Mouse (Mus musculus): Measurements from ENCODE around the gene Tmem139. TPM values are rescaled to one million over a fixed set of nuclear protein-coding genes. Genes with fewer than 3 reads are reported as not detected.
A peak's percentile ranks its signal among the peaks of the same experiment; 100 is the strongest.

The Tmem139 gene
- not detected for total RNA-seq (2021)
- long read RNA-seq, experiment 1 = 0 reads
- long read RNA-seq, experiment 2 = 0 reads

DNA sequence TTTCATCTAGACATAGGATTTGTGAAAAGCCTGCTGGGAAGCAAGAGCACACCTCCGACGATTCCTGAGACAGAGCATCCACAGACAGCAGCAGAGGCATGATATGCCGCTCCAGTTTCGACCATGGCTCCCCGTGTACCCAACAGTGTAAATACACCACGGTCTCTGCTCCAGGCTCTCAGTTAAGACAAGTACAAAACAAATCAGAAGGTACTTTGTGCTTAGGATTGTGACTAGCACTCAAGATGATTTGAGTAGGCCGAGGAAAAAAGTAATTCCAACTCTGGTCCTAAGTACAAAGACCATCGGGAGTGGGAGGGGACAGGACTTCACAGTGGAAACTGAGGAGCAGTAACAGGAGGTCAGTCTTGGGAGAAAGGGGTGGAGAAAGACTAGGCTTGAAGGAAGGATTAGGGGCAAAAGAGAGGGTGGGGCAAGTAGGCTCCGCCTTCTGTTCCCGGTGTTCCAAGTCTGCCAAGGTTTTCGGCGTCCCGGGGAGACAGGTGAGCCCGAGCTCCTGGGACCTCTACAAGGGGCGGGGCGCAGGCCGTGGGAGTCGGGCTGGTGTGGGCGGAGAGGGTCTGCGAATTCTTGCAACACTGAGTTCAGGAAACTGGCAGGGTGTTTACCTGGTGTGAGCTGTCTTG, at the start of gene Tmem139:
TSS of gene Tmem139 (plus strand) at position 447 of the 647 bp plus-strand sequence.
- DNase-seq = no peak
- intact Hi-C loops (cut with DNase I; ENCODE audit: low total_unique reads) = loop anchor here (5.0 kb wide), 1 partner anchor 34 kb away; no protein-coding TSS in a partner anchor

GRCm38 (mm10) chr6:42215028-42215427, 46.7 kb upstream of the Tmem139 start, which contains the start of gene Tas2r144:
Gene Tas2r144, plus strand, starts transcription at chr6:42215328.
- DNase-seq = no peak
- intact Hi-C loops (cut with DNase I; ENCODE audit: low total_unique reads) = no loop called here

DNA sequence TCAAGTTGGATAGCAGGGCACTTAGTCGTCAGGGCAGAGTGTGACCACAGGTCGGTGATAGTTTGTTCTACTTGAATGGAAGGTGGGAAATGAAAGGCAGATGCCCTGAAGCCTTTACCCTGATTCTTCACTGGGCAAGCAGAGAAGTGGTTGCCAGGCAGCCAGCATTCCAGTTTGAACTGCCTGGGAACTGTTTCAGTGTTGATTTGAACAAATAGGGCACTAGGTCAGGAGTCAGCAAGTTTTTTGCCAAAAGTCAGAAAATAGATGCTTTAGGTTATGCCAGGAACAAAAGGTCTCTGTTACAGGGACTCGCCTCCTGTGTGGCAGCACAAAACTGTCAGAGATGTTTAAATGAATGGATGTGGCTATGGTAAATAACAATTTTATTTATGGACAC, 39.5 kb upstream of the Tmem139 start:
- intact Hi-C loops (cut with DNase I; ENCODE audit: low total_unique reads) = loop anchor here (10.0 kb wide), 1 partner anchor 103 kb away; the partner anchor contains the start of gene Fam131b
- no peak for DNase-seq

GRCm38 (mm10) chr6:42225046-42225445, 36.7 kb upstream of the Tmem139 start:
- intact Hi-C loops (cut with DNase I; ENCODE audit: low total_unique reads) = loop anchor here (5.0 to 10.0 kb wide), 3 partner anchors 37 to 357 kb away; partner anchors contain the start of genes Casp2, Fam131b and Tmem139
- DNase-seq = no peak

- intact Hi-C loops (cut with DNase I; ENCODE audit: low total_unique reads) = loop anchor here (5.0 to 10.0 kb wide), 3 partner anchors 35 to 355 kb away; partner anchors contain the start of genes Casp2, Fam131b and Tmem139
- peak; percentile 51 for DNase-seq
Measured at GRCm38 (mm10) chr6:42227240-42228101, 34.3 kb upstream of the Tmem139 start.

DNA sequence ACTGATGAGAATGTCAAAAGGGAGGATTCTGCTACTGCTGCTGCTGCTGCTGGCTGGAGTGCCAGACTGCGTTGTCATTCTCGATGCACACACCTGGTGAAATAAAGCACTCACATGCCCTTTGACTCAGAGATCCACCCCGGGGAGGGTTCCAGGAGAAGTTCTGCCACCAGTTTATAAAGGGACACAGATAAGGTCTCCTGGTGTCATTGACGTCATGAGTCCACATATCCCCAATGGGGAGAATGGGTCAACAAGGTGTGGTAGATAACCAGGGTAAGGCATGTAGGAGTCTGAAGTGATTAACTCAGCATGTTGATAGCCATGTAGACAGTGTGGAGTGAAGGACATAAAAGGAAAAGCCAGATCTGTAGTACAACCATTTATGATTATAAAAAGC, 32.2 kb upstream of the Tmem139 start:
- intact Hi-C loops (cut with DNase I; ENCODE audit: low total_unique reads) = loop anchor here (5.0 to 10.0 kb wide), 3 partner anchors 33 to 353 kb away; partner anchors contain the start of genes Casp2, Fam131b and Tmem139

GRCm38 (mm10) chr6:42231191-42231590, 30.6 kb upstream of the Tmem139 start:
- no peak for DNase-seq
- intact Hi-C loops (cut with DNase I; ENCODE audit: low total_unique reads) = no loop called here

More for the DNA sequence above, 32.2 kb upstream of the Tmem139 start:
- DNase-seq = no peak

- intact Hi-C loops (cut with DNase I; ENCODE audit: low total_unique reads) = no loop called here
- DNase-seq = no peak
Measured at GRCm38 (mm10) chr6:42237276-42237805, 24.4 kb upstream of the Tmem139 start.

DNA sequence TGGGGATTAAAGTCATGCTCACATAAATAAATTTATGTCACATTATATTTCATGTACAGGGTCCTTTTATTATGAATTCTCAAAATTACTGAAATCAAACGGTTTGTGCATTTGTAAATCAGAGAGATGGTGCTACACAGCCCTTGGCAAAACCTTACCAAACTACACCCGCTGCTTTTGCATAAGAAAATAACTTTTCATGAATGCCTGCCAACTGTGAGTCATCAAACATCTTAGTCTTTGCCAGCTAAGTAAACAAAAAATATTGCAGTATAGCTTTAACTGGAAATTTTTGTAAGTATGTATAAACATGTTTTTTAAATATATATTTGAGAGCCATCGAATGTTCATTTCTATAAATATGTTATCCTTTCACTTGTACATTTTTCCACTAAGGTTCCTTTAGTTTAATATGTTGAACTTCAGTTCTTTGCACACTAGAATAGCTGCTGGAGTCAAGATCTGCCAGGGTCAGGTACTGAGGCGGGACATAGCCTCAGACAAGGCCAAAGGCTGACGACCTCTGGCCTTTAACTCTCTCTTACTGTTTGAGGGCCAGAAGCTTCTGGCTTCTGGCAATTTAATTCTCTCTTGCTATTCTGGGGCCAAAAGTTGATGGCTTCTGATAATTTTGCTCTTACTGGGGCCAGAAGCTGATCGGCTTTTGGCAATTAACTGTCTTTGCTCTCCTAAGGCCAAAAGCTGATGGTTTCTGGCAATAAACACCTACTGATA, 20.3 kb upstream of the Tmem139 start:
- DNase-seq = no peak
- intact Hi-C loops (cut with DNase I; ENCODE audit: low total_unique reads) = no loop called here

- intact Hi-C loops (cut with DNase I; ENCODE audit: low total_unique reads) = no loop called here
- peak; percentile 75 for DNase-seq
Measured at GRCm38 (mm10) chr6:42245711-42246353, 15.9 kb upstream of the Tmem139 start, which contains the start of gene Gstk1. Gene Gstk1, plus strand, starts transcription at chr6:42245935.

- no peak for DNase-seq
Measured at GRCm38 (mm10) chr6:42247173-42247572, 14.6 kb upstream of the Tmem139 start.

DNA sequence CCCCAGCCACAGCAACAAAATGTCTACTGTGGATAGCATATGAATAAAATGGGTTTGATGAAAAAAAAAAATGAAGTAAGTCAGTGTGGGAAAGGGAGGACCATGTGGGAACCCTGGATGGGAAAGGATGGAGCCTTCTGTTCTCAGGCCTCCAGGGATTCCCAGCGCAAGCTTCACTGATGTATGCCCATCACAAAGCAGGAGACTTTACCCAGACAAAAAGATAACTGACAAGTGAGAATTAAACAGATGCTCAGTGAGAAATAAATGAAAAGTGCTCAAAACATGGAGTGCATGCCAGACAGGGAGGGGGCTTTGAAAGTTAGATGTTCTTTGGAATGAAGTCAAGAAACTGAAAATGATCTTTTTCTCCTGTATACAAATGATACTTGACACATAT, 13.8 kb upstream of the Tmem139 start:
- DNase-seq = no peak
- intact Hi-C loops (cut with DNase I; ENCODE audit: low total_unique reads) = no loop called here

More at GRCm38 (mm10) chr6:42247173-42247572, 14.6 kb upstream of the Tmem139 start:
- intact Hi-C loops (cut with DNase I; ENCODE audit: low total_unique reads) = no loop called here

- intact Hi-C loops (cut with DNase I; ENCODE audit: low total_unique reads) = no loop called here
Measured at GRCm38 (mm10) chr6:42251791-42252190, 10.0 kb upstream of the Tmem139 start.

DNA sequence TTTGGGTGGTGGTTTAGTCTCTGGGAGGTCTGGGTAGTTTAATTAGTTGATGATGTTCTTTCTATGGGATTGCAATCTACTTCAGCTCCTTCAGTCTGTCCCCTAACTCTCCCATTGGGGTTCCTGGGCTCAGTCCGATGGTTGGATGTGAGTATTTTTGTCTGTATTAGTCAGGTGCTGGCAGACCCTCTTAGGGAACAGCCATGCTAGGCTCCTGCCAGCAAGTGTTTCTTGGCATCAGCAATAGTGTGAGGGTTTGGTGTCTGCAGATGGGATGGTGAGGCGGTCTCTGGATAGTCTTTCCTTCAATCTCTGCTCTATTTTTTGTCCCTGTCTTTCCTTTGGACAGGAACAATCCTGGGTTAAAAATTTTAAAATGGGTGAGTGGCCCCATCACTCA, 8.7 kb upstream of the Tmem139 start:
- no peak for DNase-seq
- intact Hi-C loops (cut with DNase I; ENCODE audit: low total_unique reads) = no loop called here

More at GRCm38 (mm10) chr6:42251791-42252190, 10.0 kb upstream of the Tmem139 start:
- DNase-seq = no peak

GRCm38 (mm10) chr6:42257303-42257863, 4.4 kb upstream of the Tmem139 start:
- intact Hi-C loops (cut with DNase I; ENCODE audit: low total_unique reads) = no loop called here

GRCm38 (mm10) chr6:42260430-42260829, 1.3 kb upstream of the Tmem139 start:
- intact Hi-C loops (cut with DNase I; ENCODE audit: low total_unique reads) = loop anchor here (5.0 kb wide), 1 partner anchor 33 kb away; no protein-coding TSS in a partner anchor
- DNase-seq = no peak

More at GRCm38 (mm10) chr6:42257303-42257863, 4.4 kb upstream of the Tmem139 start:
- peak; percentile 38 for DNase-seq

DNA sequence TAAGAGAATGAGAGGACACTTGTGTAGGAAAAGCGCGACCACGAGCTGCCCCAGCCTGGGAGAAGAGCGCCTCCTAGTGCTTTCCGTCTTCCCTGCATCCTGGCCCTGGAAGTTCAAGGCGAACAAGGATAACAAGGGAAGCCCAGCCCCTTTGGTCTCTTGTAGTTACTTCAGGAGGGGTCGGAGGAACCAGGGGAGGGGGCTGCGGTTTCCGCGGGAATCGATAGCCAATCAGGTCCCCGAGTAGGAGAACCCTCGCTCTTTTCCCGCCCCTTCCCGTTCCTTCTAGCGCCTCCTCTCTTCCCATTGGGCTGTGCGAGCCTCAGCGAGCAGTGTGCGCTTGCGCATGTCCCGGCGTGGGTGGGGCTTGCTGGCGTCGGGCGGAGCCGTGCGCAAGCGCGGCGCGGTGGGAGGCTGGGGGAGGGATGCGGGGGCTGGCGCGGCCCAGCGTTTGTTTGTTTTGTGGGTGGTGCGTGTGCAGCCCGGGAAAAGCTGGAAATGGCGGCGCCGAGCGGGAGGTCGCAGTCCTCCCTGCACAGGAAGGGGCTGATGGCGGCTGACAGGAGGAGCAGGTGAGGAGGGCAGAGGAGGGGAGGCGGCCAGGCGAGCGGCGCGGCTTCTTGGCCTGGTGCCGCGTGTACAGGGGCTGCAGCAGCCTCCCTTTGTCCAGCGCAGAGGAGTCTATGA, 3.0 kb downstream of the Tmem139 start, which contains the start of gene Casp2:
TSS of gene Casp2 (plus strand) at position 360 of the 687 bp plus-strand sequence.
- intact Hi-C loops (cut with DNase I; ENCODE audit: low total_unique reads) = loop anchor here (5.0 kb wide), 1 partner anchor 37 kb away; no protein-coding TSS in a partner anchor
- DNase-seq = peak; percentile 98
